Mouse (Mus musculus): ENCODE results near the gene Gnao1.

GRCm38 (mm10) chr8:93821327-93821726 lies 11.6 kb downstream of the Gnao1 start:
- TF ChIP-seq POLR2A (IDR thresholded peaks at IDR 0.05; ENCODE audit: insufficient read depth, low read depth, low read length) (no peak), CTCF (IDR thresholded peaks at IDR 0.05; ENCODE audit: insufficient read depth, low read depth, low read length) (no peak)

Data from olfactory bulb, adult 2 months (tissue).